Mouse (Mus musculus) embryonic fibroblast, embryonic 13.5 days (primary cell): ENCODE measurements around the gene Msantd2. TPM values are rescaled to one million over a fixed set of nuclear protein-coding genes. Genes with fewer than 3 reads are reported as not detected.

Experiments used
- H3K27ac ChIP-seq: 2 replicates; pipeline ENCODE4 v1.5.1; 2012; ENCODE audit warnings: low read length, control low read depth, inconsistent platforms; ENCODE audit not compliant: insufficient read depth
- H3K4me1 ChIP-seq: 2 replicates; pipeline ENCODE4 v1.6.1; 2011; ENCODE audit warnings: low read length; ENCODE audit not compliant: control insufficient read depth, insufficient read depth
- H3K4me3 ChIP-seq: 2 replicates; pipeline ENCODE4 v1.5.1; 2011; ENCODE audit warnings: mild to moderate bottlenecking, control low read depth, low read length; ENCODE audit not compliant: insufficient read depth
- CTCF ChIP-seq: IDR thresholded peaks from 2 replicates; pipeline ENCODE4 v1.5.1; 2011; ENCODE audit warnings: mild to moderate bottlenecking, control low read depth, low read length, moderate library complexity, borderline replicate concordance; ENCODE audit not compliant: insufficient read depth
- POLR2A ChIP-seq: IDR thresholded peaks from 2 replicates; pipeline ENCODE4 v1.6.1; 2011; ENCODE audit warnings: low read depth, mild to moderate bottlenecking, control low read depth, low read length, moderate library complexity
- polyA plus RNA-seq: library from polyadenylated mRNA; stranded (reverse); fragments of >200 nt; gene quantifications from 2 replicates; pipeline ENCODE4 v1.2.4, GENCODE M21; 2011; ENCODE audit warnings: low read depth; ENCODE audit not compliant: missing spikeins, insufficient read length

Gene Msantd2
- polyA plus RNA-seq, 1 experiment, result 32.3 TPM

DNA sequence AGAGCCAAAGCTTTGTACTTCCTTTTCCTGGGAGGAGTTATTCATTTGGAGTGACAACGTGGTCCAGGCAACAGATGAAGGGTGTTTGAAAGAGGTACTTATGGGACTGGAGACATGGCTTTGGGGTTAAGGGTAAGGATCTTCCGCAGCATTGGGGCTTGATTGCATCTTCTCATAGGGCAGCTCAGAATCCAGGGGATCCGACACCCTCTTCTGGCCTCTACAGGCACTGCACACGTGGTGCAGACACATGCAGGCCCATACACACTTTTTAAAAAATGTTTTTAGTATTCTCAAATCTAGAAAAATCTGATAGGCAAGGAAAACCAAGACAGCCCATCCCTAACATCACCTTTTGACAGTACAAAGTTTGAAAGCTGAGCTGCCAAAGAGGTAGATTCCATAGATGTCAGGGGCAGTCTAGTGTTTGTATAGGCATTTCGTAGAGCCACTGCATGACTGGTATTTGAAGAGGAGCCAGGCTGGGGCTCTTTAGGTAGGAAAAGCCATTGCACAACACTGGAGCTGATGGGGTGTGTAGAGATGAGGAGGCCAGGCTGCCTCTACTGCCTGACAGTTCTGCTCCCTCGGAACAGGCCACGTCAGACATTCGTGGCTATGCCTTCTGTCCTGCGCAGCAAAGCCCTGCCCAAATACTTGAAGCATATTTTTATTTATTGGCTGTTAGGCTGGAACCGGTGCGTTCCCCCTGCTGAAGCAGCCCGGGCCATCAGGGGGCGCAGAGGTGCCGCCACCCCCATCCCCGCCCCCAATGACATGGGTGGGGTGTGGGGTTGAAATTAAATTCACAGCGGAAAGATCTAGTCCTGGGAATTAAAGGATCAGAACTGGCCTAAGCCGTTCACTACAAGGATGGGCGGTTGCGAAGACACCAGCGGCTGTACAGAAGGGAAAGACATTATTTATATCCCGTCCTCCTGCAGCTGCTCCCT lies 37.6 kb downstream of the Msantd2 start:
- Histone ChIP-seq H3K4me3 (no peak overlapping the region), H3K4me1 (0 out of 2 replicates have a peak, but pooled peaks cover 3% of the 10 kb centered on the region), H3K27ac (no peak overlapping the region)
- TF ChIP-seq POLR2A (no peak), CTCF (no peak)

DNA sequence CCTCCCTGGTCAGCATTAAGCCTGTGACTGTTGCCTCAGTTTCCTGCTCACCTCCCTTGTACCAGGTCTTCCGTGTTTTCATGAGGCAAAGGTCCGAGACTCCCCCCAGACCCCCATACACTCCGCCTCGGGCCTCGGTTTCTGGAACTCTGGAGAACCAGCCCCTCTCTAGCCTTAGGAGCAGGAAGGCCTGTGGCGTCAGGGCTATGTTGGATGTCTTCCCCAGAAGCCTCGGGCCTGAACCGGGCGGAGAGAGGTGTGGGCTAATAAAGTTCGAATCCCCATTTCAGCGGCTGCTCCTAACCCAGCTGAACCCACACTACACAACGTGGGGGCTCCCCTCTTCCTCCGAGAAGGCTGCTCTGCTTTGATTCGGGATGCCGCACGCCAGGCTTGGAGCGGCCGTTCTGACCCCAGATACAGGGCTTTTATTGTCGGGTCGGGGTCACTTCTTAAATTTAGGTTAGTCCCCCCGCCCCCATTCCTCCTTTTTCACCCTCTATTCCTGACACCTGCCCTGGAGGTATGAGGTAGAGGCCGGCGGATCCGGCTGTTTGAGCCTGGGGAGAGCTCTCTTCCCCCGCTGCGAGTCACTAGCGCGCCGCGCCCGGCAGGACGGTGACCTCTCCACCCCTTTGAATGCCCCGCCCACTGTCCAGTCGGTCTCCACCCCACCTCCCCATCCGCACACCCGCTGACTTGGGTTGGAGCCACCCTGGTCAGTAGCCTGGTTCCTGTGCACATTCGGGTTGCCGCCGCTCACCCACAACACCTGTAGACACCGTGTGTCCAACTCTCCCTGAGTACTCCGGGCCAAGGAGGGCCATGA lies 38.5 kb downstream of the Msantd2 start, which contains the start of gene Esam:
Gene Esam (plus strand): TSS at position 683 of the 829 bp plus-strand sequence.
- 0 out of 2 replicates have a peak, but pooled peaks cover 3% of the 10 kb centered on the region for H3K4me1 ChIP-seq
- TF ChIP-seq CTCF (no peak), POLR2A (no peak)
- H3K27ac ChIP-seq, result no peak within 1 kb of the TSS
- H3K4me3 ChIP-seq, result no peak within 1 kb of the TSS

DNA sequence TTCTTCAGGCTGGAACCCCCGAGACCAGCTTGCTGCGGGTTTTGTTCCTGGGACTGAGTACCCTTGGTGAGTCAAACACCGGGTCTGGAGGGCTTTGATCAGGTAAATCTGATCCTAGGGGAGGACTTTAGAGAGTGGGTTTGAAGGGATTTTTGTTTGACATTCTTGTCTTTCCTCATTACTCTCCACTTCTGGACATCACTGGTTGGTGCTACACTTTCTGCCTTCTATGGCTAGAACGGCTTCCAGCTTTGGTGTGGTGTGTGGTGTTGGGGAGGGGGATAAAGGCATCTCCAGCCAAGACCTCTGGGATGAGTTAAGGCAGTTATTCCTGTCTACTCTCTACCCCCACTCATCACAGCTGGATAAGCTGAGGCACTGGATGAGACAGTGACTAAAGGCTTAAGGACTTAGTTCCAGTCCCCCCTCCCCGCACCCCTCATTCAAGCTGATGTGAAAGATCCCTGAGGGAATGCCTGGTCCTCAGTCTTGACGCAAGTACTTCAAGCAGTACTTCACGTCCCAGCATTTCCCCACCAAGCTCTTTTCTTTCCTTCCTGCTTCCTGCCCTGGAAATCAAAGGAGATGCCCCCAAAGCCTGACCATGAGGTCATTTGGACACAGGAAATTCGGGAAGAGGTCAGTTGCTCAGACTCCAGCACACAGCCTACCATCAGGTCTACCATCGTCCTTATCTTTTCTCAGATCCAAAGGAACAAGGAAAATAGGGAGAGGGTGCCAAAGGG lies 39.3 kb downstream of the Msantd2 start:
- no peak for TF ChIP-seq CTCF
- no peak for TF ChIP-seq POLR2A
- H3K27ac ChIP-seq, result no peak overlapping the region
- no peak overlapping the region for H3K4me3 ChIP-seq
- 0 out of 2 replicates have a peak, but pooled peaks cover 3% of the 10 kb centered on the region for H3K4me1 ChIP-seq

DNA sequence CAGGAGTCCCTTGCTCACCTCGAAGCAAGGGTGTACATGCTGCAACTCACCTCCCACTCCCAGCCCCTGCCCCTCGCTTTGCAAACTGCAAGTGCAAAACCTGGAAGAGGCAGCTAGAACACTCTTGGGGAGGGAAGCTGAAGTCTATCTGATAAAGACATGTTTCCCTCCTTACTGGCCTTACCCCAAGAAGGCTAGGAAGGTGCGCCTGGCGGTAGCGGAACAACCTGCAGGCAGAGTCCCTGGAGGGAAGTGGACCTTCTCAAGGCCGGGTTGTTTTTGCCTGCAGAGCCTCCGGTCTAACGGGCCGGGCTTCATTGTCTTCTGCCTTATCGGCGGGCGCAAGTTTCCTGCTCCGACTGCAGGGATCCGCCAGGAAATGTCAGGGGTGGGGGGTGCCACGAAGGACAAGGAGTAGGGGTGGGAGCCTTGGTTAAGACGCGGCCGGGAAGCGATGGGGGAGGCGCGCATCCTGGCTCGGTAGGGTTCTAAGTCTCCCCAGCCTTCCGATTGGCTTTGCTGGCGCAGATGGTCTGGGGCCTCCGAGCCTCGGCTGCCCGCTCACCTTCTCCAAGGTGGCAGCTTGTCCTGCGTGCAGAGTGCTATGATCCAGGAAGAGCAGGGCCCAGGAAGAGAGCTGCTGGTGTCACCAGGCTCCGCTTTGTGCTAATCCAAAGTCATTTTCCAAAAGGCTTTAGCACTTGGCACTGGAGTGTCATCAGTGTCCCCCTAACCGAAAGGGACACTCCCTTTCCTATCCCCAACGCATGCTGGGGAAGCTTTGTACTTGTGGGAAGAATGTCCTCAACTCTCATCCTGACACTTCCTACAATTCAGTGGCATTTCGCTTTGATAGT lies 41.1 kb downstream of the Msantd2 start:
- H3K4me3 ChIP-seq, result no peak overlapping the region
- TF ChIP-seq POLR2A (no peak), CTCF (no peak)
- 0 out of 2 replicates have a peak, but pooled peaks cover 3% of the 10 kb centered on the region for H3K4me1 ChIP-seq
- H3K27ac ChIP-seq, result no peak overlapping the region

DNA sequence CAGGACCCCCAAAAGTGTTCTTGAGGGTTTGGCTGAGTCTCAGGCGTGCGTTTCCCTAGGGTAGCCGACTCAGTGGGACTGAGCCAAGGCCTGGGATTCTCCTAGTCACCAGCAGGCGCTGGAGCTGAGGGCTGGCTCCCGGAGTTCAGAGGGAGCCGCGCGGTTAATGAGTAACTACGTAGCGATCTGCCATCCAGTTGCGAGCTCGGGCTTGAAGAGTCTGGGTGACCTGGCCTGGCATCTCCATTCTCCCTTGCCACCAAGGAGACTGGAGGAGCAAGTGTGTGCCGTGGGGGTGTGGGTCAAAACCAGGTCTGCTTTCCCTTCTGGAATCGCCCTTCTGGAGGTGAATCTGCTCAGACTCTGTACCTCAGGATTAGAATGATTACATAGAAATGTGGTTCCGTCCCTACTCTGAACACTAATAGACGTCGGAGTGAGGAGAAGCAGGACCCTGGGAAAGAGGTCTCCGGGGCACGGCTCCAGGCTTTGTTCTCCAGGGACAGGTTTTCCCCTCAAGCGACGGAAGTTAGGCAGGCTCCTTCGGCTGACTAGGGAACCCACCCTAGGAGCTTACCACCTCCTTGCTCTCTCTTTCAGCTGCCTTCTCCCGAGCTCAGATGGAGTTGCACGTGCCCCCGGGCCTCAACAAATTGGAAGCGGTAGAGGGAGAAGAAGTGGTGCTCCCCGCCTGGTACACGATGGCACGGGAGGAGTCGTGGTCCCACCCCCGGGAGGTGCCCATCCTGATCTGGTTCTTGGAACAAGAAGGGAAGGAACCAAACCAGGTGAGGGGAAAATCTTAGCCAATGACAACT lies 42.0 kb downstream of the Msantd2 start:
- H3K27ac ChIP-seq, result no peak overlapping the region
- 0 out of 2 replicates have a peak, but pooled peaks cover 3% of the 10 kb centered on the region for H3K4me1 ChIP-seq
- H3K4me3 ChIP-seq, result no peak overlapping the region
- no peak for TF ChIP-seq CTCF
- TF ChIP-seq POLR2A, result no peak

DNA sequence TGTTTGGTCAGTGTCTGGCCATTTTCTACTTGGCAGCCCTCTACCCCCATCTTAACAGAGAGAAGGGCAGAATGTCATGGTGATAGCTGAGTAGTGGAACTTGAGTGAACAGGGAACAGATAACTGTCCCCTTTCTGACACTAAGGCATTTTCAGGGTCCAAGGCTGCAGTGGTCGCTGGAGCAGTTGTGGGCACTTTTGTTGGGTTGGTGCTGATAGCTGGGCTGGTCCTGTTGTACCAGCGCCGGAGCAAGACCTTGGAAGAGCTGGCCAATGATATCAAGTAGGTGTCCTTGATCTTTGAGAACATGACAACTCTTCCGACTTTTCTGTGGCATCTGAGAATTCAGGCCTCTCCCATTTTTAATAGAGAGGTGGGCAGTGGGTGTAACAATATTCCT lies 47.7 kb downstream of the Msantd2 start:
- TF ChIP-seq CTCF, result no peak
- H3K27ac ChIP-seq, result no peak overlapping the region

DNA sequence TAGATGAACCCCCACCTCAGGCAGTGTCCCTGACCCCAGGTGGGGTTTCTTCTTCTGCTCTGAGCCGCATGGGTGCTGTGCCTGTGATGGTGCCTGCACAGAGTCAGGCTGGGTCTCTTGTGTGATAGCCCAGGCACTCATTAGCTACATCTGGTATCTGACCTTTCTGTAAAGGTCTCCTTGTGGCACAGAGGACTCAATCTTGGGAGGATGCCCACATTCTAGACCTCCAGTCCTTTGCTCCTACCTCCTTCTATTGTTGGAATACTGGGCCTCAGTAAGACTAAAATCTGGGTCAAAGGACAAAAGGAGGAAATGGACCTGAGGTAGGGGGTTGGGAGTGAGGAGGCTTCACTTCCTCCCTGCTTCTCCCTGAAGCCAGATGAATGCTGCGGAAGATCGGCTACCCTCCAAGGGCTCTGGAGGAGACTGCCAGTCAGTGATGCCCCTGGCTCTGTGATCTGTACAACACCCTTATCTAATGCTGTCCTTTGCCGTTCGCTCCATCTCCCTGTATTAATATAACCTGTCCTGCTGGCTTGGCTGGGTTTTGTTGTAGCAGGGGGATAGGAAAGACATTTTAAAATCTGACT lies 48.6 kb downstream of the Msantd2 start:
- Histone ChIP-seq H3K4me3 (no peak overlapping the region), H3K4me1 (no peaks in the 10 kb centered on the region), H3K27ac (no peak overlapping the region)
- TF ChIP-seq POLR2A (no peak), CTCF (no peak)

More for the DNA sequence above, 47.7 kb downstream of the Msantd2 start:
- Histone ChIP-seq H3K4me3 (no peak overlapping the region), H3K4me1 (no peaks in the 10 kb centered on the region)
